Mouse (Mus musculus): ENCODE data around the gene Lrrn2.

The Lrrn2 gene

GRCm38 (mm10) chr1:132885701-132886100 is 5.6 kb downstream of the Lrrn2 start:
- no peak for DNase-seq (ENCODE audit: low spot score in 2 of 2)

- DNase-seq (ENCODE audit: low spot score in 2 of 2) = no peak
Observed at GRCm38 (mm10) chr1:132886626-132887025, 6.6 kb downstream of the Lrrn2 start.

GRCm38 (mm10) chr1:132888811-132889210 is 8.7 kb downstream of the Lrrn2 start:
- no peak for DNase-seq (ENCODE audit: low spot score in 2 of 2)

GRCm38 (mm10) chr1:132890161-132890794 is 10.2 kb downstream of the Lrrn2 start:
- DNase-seq (ENCODE audit: low spot score in 2 of 2) = no peak

GRCm38 (mm10) chr1:132892065-132892464 is 12.0 kb downstream of the Lrrn2 start:
- peak in 1 of 2 experiments; percentile 43 for DNase-seq (ENCODE audit: low spot score in 2 of 2)

- peak in 1 of 2 experiments; percentile 80 for DNase-seq (ENCODE audit: low spot score in 2 of 2)
Observed at GRCm38 (mm10) chr1:132893311-132894077, 13.4 kb downstream of the Lrrn2 start.

- no peak for DNase-seq (ENCODE audit: low spot score in 2 of 2)
Observed at GRCm38 (mm10) chr1:132899029-132899428, 19.0 kb downstream of the Lrrn2 start.

GRCm38 (mm10) chr1:132899626-132900025 is 19.6 kb downstream of the Lrrn2 start:
- no peak for DNase-seq (ENCODE audit: low spot score in 2 of 2)

- no peak for DNase-seq (ENCODE audit: low spot score in 2 of 2)
Observed at GRCm38 (mm10) chr1:132900945-132901344, 20.9 kb downstream of the Lrrn2 start.

GRCm38 (mm10) chr1:132903519-132903918 is 23.4 kb downstream of the Lrrn2 start:
- DNase-seq (ENCODE audit: low spot score in 2 of 2) = no peak

- DNase-seq (ENCODE audit: low spot score in 2 of 2) = no peak
Observed at GRCm38 (mm10) chr1:132909090-132909489, 29.0 kb downstream of the Lrrn2 start.

- no peak for DNase-seq (ENCODE audit: low spot score in 2 of 2)
Observed at GRCm38 (mm10) chr1:132909951-132910350, 29.9 kb downstream of the Lrrn2 start.

- no peak for DNase-seq (ENCODE audit: low spot score in 2 of 2)
Observed at GRCm38 (mm10) chr1:132910414-132911041, 30.5 kb downstream of the Lrrn2 start.

GRCm38 (mm10) chr1:132915849-132916493 is 35.9 kb downstream of the Lrrn2 start:
- DNase-seq (ENCODE audit: low spot score in 2 of 2) = peak; percentile 73 to 87

- no peak for DNase-seq (ENCODE audit: low spot score in 2 of 2)
Observed at GRCm38 (mm10) chr1:132917554-132917953, 37.5 kb downstream of the Lrrn2 start.

- no peak for DNase-seq (ENCODE audit: low spot score in 2 of 2)
Observed at GRCm38 (mm10) chr1:132918117-132918680, 38.1 kb downstream of the Lrrn2 start.

- DNase-seq (ENCODE audit: low spot score in 2 of 2) = no peak
Observed at GRCm38 (mm10) chr1:132919258-132919657, 39.2 kb downstream of the Lrrn2 start.

- DNase-seq (ENCODE audit: low spot score in 2 of 2) = no peak
Observed at GRCm38 (mm10) chr1:132921071-132921470, 41.0 kb downstream of the Lrrn2 start.

GRCm38 (mm10) chr1:132922257-132922656 is 42.2 kb downstream of the Lrrn2 start:
- DNase-seq (ENCODE audit: low spot score in 2 of 2) = no peak

GRCm38 (mm10) chr1:132925270-132925669 is 45.2 kb downstream of the Lrrn2 start:
- DNase-seq (ENCODE audit: low spot score in 2 of 2) = no peak

GRCm38 (mm10) chr1:132928032-132928906 is 48.2 kb downstream of the Lrrn2 start:
- DNase-seq (ENCODE audit: low spot score in 2 of 2) = no peak

Data from left cerebral cortex, adult 9 months (tissue).